Mouse (Mus musculus): ENCODE data around the gene Xirp1. TPM values are rescaled to one million over a fixed set of nuclear protein-coding genes. Genes with fewer than 3 reads are reported as not detected.

Gene Xirp1
- 0.03 TPM in 1 of 2 replicates, not detected in the other for polyA plus RNA-seq (2015; fragmentation: Nextera tagmentation; extraction: Ambion mirVana)

DNA sequence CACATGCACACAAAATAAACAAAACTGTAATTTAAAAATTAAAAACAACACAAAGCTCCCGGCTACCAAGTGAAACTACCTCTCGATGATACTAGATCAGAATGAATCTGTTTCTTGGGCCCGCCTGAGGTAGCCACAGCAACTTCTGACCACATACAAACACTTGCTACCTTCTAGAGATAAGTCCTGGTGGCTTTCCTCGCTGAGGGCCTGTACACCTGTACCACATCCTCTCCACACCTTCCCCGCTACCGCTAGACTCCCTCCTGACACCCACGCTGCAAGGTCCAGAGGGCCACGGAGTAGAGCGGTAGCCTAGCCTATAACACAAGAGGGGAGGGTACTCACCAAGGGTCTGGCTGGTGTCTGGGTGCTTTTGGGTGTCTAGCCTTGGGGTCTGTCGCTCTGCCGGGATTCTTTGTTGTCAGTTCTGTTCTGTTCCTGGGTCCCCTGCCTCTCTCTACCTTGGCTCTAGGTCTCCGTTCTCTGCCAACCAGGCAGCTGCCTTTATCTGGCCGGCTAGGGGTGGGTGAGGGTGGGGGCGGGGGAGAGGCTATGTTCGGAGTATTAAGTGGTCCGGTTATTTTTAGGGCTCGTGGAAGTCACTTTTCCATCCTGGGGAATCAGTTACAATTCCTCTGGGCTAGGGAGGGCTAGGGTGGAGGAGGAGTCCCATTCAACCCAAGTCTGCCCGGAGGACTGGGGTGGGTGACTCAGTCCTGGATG, at the start of gene Xirp1:
Gene Xirp1 (minus strand): TSS at position 513 of the 726 bp plus-strand sequence.
- WGBS, result 87% methylated on average over 18 of the region's 18 CpGs
- no peaks in the 10 kb centered on the region for H3K27me3 ChIP-seq
- ATAC-seq, result no peak

DNA sequence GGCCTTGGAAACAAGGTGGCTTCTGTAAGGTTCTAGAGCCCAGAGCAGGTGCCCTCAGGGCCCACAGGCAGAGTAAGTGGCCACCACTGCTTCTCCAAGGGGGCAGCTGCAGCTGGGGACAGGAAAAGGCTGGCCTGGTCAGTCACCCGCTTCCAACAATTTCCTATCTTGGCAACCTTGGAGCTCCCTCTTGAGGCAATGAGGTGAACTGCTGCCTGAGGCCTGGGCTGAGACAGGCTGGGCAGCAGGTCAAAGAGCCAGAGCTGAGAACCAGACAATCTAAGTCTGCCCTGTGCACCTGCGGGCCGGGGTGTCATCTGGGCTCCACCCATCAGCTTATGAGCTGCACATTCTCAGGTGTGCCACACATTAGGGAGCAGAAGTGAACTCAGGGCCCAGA, 49.8 kb upstream of the Xirp1 start:
- H3K4me3 ChIP-seq (replicated peaks), result no peak overlapping the region
- H3K4me1 ChIP-seq (replicated peaks), result no peaks in the 10 kb centered on the region
- no peak overlapping the region for H3K9ac ChIP-seq (replicated peaks)
- H3K9me3 ChIP-seq, result no peaks in the 10 kb centered on the region
- ATAC-seq, result peak; percentile 62
- no peak overlapping the region for H3K4me2 ChIP-seq (replicated peaks)
- no peak overlapping the region for H3K27ac ChIP-seq
- no peaks in the 10 kb centered on the region for H3K36me3 ChIP-seq
- 26% methylated on average over 3 of the region's 3 CpGs for WGBS
- no peaks in the 10 kb centered on the region for H3K27me3 ChIP-seq

More for the DNA sequence above, at the start of gene Xirp1:
- no peak within 1 kb of the TSS for H3K4me2 ChIP-seq (replicated peaks)
- no peak within 1 kb of the TSS for H3K27ac ChIP-seq
- no peaks in the 10 kb centered on the region for H3K36me3 ChIP-seq
- H3K9me3 ChIP-seq, result no peaks in the 10 kb centered on the region
- no peak within 1 kb of the TSS for H3K9ac ChIP-seq (replicated peaks)
- H3K4me3 ChIP-seq (replicated peaks), result no peak within 1 kb of the TSS
- 0 out of 2 replicates have a peak, but pooled peaks cover 5% of the 10 kb centered on the region for H3K4me1 ChIP-seq (replicated peaks)

DNA sequence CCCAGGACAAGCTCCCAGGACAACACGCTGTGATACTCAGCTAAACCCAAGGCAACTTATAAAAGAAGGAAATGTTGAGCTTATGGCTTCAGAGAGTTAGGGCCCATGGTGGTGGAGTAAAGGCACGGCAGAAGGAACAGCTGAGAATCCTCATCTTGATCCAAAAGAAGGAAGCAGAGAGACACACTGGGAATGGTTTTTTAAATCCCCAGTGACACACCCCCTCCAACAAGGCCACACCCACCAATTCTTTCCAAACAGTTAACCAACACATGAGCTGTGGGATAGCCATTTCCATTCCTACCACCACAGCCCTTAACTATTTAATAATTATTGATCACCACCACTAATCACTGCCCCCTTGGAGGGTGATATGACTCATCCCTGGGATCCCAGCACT, 47.9 kb upstream of the Xirp1 start:
- Histone ChIP-seq H3K4me3 (replicated peaks) (no peak overlapping the region), H3K4me2 (replicated peaks) (no peak overlapping the region), H3K9me3 (no peaks in the 10 kb centered on the region), H3K4me1 (replicated peaks) (no peaks in the 10 kb centered on the region), H3K9ac (replicated peaks) (no peak overlapping the region), H3K36me3 (no peaks in the 10 kb centered on the region), H3K27ac (no peak overlapping the region), H3K27me3 (no peaks in the 10 kb centered on the region)
- 70% methylated on average over 2 of the region's 2 CpGs for WGBS
- ATAC-seq, result no peak

DNA sequence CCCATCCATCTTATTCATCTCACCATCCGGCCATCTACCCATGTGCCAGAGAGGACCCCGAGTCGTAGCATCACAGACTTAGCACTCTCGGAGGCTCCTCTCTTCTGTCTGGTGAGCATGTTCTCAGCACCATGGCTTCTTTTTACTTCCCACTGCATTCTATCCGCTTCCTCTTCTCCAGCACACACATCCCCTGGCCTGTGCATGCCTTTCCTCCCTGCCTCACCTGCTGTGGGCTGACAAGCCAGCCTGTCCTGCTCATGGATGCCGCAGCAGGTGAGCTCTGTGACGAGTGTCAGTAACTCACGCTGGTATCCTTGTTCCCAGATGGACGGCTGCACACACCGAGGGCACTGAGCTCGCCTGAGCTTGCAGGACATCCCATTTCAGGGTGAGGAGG, 46.4 kb upstream of the Xirp1 start, which contains the start of gene Cx3cr1:
Gene Cx3cr1 (minus strand): TSS at position 101 of the 400 bp plus-strand sequence.
- H3K4me2 ChIP-seq (replicated peaks), result no peak within 1 kb of the TSS
- H3K4me1 ChIP-seq (replicated peaks), result no peaks in the 10 kb centered on the region
- H3K9me3 ChIP-seq, result no peaks in the 10 kb centered on the region
- H3K27ac ChIP-seq, result no peak within 1 kb of the TSS
- H3K36me3 ChIP-seq, result no peaks in the 10 kb centered on the region
- no peak within 1 kb of the TSS for H3K9ac ChIP-seq (replicated peaks)
- H3K4me3 ChIP-seq (replicated peaks), result no peak within 1 kb of the TSS
- no peak for ATAC-seq
- WGBS, result 83% methylated on average over 11 of the region's 11 CpGs
- no peaks in the 10 kb centered on the region for H3K27me3 ChIP-seq

DNA sequence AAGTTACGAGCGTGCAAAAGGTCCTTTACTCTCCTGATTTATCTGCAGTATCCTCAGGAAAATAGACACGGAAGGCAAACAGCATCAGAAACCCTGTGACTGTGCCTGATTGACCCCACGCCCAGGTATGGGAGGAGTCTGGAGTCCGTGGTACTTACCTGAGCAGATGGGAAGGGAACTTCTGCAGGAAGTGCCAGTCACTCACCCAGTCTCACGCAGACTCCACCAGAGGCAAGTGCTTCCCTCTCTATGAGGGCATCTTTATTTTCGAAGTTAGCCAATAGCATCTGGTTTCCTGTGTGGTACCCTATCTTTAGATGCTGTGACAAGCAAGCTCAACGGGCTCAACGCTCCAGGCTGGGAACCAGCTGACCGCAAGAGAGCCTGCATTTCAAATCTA, 44.6 kb upstream of the Xirp1 start:
- no peak overlapping the region for H3K27ac ChIP-seq

DNA sequence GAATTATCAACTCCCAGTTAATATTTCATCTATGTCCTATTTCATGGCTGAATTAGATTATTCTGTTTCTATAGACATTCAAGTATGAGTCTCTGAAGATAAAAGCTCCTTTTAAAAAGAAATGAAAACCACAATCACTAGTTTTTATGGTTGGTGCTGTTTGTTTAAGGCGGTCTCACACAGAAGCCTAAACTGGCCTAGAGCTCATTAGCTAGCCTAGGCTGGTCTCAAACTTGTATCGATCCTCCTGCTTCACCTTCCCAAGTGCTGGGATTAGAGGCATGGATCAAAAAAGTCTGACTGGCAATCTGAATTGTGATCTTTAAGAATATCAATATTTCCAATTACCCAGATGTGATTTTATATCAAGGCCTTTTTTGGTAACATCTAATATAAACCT, 44.2 kb upstream of the Xirp1 start:
- Histone ChIP-seq H3K4me3 (replicated peaks) (no peak overlapping the region), H3K4me2 (replicated peaks) (no peak overlapping the region), H3K36me3 (no peaks in the 10 kb centered on the region), H3K27me3 (no peaks in the 10 kb centered on the region), H3K9ac (replicated peaks) (no peak overlapping the region), H3K4me1 (replicated peaks) (no peaks in the 10 kb centered on the region), H3K9me3 (no peaks in the 10 kb centered on the region), H3K27ac (no peak overlapping the region)
- no peak for ATAC-seq
- WGBS, result 91% methylated on average over 2 of the region's 2 CpGs

More for the DNA sequence above, 44.6 kb upstream of the Xirp1 start:
- H3K4me3 ChIP-seq (replicated peaks), result no peak overlapping the region
- H3K4me2 ChIP-seq (replicated peaks), result no peak overlapping the region
- H3K9ac ChIP-seq (replicated peaks), result no peak overlapping the region
- H3K4me1 ChIP-seq (replicated peaks), result no peaks in the 10 kb centered on the region
- no peaks in the 10 kb centered on the region for H3K36me3 ChIP-seq
- H3K9me3 ChIP-seq, result no peaks in the 10 kb centered on the region
- 73% methylated on average over 10 of the region's 10 CpGs for WGBS
- no peaks in the 10 kb centered on the region for H3K27me3 ChIP-seq
- no peak for ATAC-seq

DNA sequence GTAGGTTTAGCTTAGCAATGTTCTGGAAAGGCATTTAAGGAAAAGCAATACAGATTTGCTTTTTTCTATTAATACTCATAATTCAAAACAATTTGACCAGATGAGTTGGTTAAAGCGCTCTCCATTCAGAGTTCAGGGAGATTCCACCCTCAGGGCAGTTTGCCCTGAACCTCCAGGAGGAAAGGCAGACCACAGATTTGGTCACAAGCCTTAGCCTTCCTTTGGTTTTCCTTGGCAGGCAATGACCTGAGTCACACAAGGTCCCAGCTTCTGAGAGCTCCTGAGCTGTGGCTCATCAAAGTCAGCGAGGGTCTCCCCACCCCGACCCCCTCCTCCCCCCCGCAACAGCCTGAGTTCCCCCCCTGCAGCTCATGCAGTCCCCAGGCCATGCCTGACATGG, 40.9 kb upstream of the Xirp1 start:
- no peaks in the 10 kb centered on the region for H3K36me3 ChIP-seq
- WGBS, result 75% methylated on average over 4 of the region's 4 CpGs
- no peak overlapping the region for H3K9ac ChIP-seq (replicated peaks)
- H3K4me2 ChIP-seq (replicated peaks), result no peak overlapping the region
- no peak for ATAC-seq
- H3K9me3 ChIP-seq, result no peaks in the 10 kb centered on the region
- H3K4me3 ChIP-seq (replicated peaks), result no peak overlapping the region
- no peaks in the 10 kb centered on the region for H3K27me3 ChIP-seq
- H3K4me1 ChIP-seq (replicated peaks), result no peaks in the 10 kb centered on the region
- no peak overlapping the region for H3K27ac ChIP-seq

DNA sequence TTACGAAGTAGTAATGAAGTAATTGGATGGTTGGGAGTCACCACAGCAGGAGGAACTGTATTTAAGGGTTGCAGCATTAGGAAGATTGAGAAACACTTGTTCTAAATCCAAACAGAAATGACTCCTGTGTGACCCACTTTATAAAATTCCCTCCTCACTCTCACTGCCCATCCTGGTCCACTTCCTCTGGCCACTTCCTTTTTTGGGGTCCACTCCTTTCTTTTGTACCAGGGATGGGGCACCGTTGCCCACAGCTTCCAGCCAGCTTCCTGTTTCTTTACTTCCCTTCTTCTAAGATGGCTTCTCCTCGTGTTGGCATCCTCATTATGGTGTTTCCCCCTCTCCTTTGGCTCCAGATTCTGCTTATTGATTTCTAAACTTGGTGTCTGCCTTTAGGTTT, 35.3 kb upstream of the Xirp1 start:
- WGBS, result 77% methylated on average over 3 of the region's 3 CpGs
- ATAC-seq, result no peak
- no peak overlapping the region for H3K9ac ChIP-seq (replicated peaks)
- no peak overlapping the region for H3K4me3 ChIP-seq (replicated peaks)
- H3K4me2 ChIP-seq (replicated peaks), result no peak overlapping the region
- no peak overlapping the region for H3K27ac ChIP-seq
- no peaks in the 10 kb centered on the region for H3K27me3 ChIP-seq
- no peaks in the 10 kb centered on the region for H3K9me3 ChIP-seq
- H3K4me1 ChIP-seq (replicated peaks), result no peaks in the 10 kb centered on the region
- no peaks in the 10 kb centered on the region for H3K36me3 ChIP-seq

DNA sequence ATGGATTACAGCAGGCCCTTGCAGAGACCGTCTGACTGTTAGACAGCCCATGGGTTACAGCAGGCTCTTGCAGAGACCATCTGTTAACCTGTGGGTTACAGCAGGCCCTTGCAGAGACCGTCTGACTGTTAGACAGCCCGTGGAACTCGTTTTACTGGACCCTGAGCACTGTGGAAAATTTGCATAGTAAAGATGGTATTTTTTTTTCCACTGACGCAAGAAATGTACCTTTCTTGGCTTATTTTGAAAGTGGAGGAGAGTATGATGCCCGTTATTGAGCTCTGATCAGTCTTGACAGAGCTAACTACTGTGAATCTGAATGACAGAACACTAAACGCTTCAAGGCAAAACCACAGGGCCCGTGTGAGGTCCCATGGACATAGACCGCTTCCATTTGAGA, 32.8 kb upstream of the Xirp1 start:
- no peaks in the 10 kb centered on the region for H3K36me3 ChIP-seq
- ATAC-seq, result no peak
- H3K27ac ChIP-seq, result no peak overlapping the region
- no peak overlapping the region for H3K4me3 ChIP-seq (replicated peaks)
- WGBS, result 88% methylated on average over 9 of the region's 9 CpGs
- H3K9me3 ChIP-seq, result no peaks in the 10 kb centered on the region
- H3K27me3 ChIP-seq, result no peaks in the 10 kb centered on the region
- H3K9ac ChIP-seq (replicated peaks), result no peak overlapping the region
- no peak overlapping the region for H3K4me2 ChIP-seq (replicated peaks)
- no peaks in the 10 kb centered on the region for H3K4me1 ChIP-seq (replicated peaks)

DNA sequence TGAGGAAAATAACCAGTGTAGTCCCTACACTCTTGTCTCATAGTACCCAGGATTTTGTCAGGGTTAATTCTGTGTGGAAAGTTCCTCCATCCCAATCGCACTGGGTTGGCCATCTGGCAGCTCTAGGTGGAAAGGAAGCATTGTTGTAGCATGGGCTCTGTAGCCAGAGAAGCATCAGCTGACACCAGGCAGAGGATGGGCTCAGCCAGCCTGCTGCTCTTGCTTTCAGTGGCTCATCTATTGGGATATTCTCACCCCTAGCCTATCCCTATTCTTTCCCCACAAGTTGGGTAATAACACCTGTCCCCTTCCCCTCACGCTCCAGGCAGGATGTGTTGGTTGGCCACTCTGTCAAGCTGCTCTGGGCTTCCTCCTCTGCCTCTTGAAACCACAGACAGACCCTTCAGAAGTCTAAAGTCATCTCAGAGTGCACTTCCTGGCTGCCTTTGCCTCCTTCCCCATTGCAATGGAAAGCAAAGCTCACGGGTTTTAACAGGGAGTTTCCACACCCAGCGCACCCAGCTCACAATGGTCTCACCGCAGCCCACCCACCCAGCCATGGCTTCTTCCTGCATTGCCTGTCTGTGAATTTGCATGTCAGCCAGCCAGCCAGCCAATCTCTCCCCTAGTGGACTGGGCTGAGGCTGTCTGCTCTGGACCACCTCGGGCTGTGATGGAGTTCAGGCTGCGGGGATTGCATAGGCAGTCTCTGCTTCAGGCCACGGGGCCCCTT, 31.3 kb upstream of the Xirp1 start:
- H3K9ac ChIP-seq (replicated peaks), result no peak overlapping the region
- WGBS, result 34% methylated on average over 8 of the region's 8 CpGs
- no peak overlapping the region for H3K4me3 ChIP-seq (replicated peaks)
- no peaks in the 10 kb centered on the region for H3K36me3 ChIP-seq
- no peak overlapping the region for H3K27ac ChIP-seq
- no peaks in the 10 kb centered on the region for H3K9me3 ChIP-seq
- no peaks in the 10 kb centered on the region for H3K4me1 ChIP-seq (replicated peaks)
- no peak overlapping the region for H3K4me2 ChIP-seq (replicated peaks)
- no peaks in the 10 kb centered on the region for H3K27me3 ChIP-seq
- ATAC-seq, result 0 out of 2 replicates have a peak, but pooled peaks have one; percentile 45

DNA sequence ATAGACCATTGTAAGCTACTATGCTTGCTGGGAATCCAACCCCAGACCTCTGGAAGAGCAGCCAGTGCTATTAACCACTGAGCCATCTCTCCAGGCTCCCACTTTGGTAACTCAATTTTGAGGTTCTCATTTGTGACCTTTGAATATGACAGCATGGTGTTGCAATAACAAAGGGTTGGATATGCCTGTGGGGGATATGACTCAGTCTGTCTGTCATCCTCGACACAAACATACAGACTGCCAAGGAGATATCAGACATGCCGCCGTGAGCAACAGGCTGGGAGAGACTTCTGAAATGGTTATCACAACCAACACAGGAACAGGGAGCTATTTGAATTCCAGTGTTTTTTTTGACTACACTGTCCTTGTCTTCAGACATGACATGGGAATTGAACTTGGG, 26.0 kb upstream of the Xirp1 start:
- ATAC-seq, result no peak
- Histone ChIP-seq H3K9ac (replicated peaks) (no peak overlapping the region), H3K4me3 (replicated peaks) (no peak overlapping the region), H3K27ac (no peak overlapping the region), H3K4me1 (replicated peaks) (no peaks in the 10 kb centered on the region), H3K4me2 (replicated peaks) (no peak overlapping the region), H3K27me3 (no peaks in the 10 kb centered on the region), H3K9me3 (no peaks in the 10 kb centered on the region), H3K36me3 (no peaks in the 10 kb centered on the region)
- WGBS, result 88% methylated on average over 3 of the region's 3 CpGs

DNA sequence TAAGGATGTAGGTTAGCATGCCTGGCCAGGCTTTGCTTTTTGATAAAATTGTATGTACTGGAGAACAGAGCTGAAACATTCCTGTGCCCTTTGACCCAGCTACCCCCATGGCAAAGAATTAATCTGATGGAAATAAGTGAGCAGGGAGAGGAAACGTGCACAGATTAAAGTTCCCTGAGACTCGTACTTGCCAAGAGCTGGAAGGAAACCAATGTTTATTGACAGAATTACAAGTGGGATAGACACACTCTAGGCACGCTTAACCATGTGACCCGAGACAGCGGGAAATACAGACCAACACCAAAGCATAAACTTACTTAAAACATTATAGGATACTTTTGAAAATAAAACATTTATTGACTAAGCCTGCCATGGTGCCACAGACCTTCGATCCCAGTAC, 25.1 kb upstream of the Xirp1 start:
- WGBS, result 79% methylated on average over 6 of the region's 6 CpGs
- Histone ChIP-seq H3K4me1 (replicated peaks) (no peaks in the 10 kb centered on the region), H3K27me3 (no peaks in the 10 kb centered on the region), H3K9ac (replicated peaks) (no peak overlapping the region), H3K27ac (no peak overlapping the region), H3K4me2 (replicated peaks) (no peak overlapping the region), H3K4me3 (replicated peaks) (no peak overlapping the region), H3K9me3 (no peaks in the 10 kb centered on the region), H3K36me3 (no peaks in the 10 kb centered on the region)
- no peak for ATAC-seq
